8 mouse cellular contexts compared by ENCODE assay signal in the genomic region with DNA sequence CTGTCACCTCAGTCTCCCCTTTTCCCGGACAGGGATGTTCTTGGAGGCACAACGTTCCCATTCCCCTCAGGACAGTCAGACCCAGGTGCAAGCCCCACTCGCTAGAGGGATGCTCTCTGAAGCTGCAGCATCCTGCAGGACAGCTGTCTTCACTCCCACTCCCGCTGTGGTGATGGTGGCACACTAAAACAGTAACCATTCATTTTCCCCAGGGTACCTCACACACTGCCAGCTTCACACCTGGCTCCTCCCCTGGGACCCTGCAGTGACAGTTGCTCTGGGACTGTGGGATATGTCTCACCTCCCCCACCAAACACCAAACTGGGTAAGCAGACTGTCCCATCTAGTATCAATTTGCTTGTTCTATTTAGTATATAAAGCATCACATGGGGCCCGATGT. TPM values are rescaled to one million over a fixed set of nuclear protein-coding genes. Genes with fewer than 3 reads are reported as not detected.
DNase-seq lines count a peak whose midpoint lies in the region; ATAC-seq and TF ChIP-seq lines count a peak whose summit lies in the region.

No protein-coding gene starts in this region.

- no peaks in the 10 kb centered on the region for H3K27me3 ChIP-seq in kidney, postnatal 0 days (ENCODE audit: insufficient read depth, low read length)
- no peaks in the 10 kb centered on the region for H3K27me3 ChIP-seq in hindbrain, embryonic 14.5 days (ENCODE audit: control insufficient read depth, insufficient read depth, low read length)
- H3K27me3 ChIP-seq in midbrain, postnatal 0 days (ENCODE audit: insufficient read depth, low read length): no peaks in the 10 kb centered on the region

- peak overlapping the region; percentile 72 for H3K4me2 ChIP-seq in kidney, postnatal 0 days (ENCODE audit: low read length)
- peak overlapping the region; percentile 83 for H3K4me2 ChIP-seq in hindbrain, embryonic 14.5 days (replicated peaks)
- H3K4me2 ChIP-seq in midbrain, postnatal 0 days (ENCODE audit: low read depth, low read length, poor library complexity, severe bottlenecking): peak overlapping the region; percentile 94

- H3K36me3 ChIP-seq in kidney, postnatal 0 days (ENCODE audit: insufficient read depth, low read length): peaks cover 32% of the 10 kb centered on the region
- peaks cover 28% of the 10 kb centered on the region for H3K36me3 ChIP-seq in hindbrain, embryonic 14.5 days (replicated peaks; ENCODE audit: control insufficient read depth, insufficient read depth)
- peaks cover 19% of the 10 kb centered on the region for H3K36me3 ChIP-seq in midbrain, postnatal 0 days (ENCODE audit: insufficient read depth, low read length)

- WGBS in kidney, postnatal 0 days: 16% methylated on average over 5 of the region's 5 CpGs
- 25% methylated on average over 5 of the region's 5 CpGs for WGBS in hindbrain, embryonic 14.5 days
- WGBS in midbrain, postnatal 0 days: 19% methylated on average over 5 of the region's 5 CpGs

- 0 out of 2 replicates have a peak overlapping the region, but pooled peaks have one; percentile 28 for H3K27ac ChIP-seq in kidney, postnatal 0 days
- H3K27ac ChIP-seq in hindbrain, embryonic 14.5 days: no peak overlapping the region
- no peak overlapping the region for H3K27ac ChIP-seq in midbrain, postnatal 0 days (ENCODE audit: low read depth, low read length)

- peak overlapping the region; percentile 50 for H3K4me3 ChIP-seq in kidney, postnatal 0 days (replicated peaks; ENCODE audit: low read depth, low read length)
- H3K4me3 ChIP-seq in hindbrain, embryonic 14.5 days (replicated peaks; ENCODE audit: low read length): peak overlapping the region; percentile 43
- H3K4me3 ChIP-seq in midbrain, postnatal 0 days (ENCODE audit: low read depth, low read length): peak overlapping the region; percentile 50; the same call in 1 of the 2 replicates

- H3K9ac ChIP-seq in kidney, postnatal 0 days (ENCODE audit: low read depth, low read length): peak overlapping the region; percentile 49; the same call in 1 of the 2 replicates
- H3K9ac ChIP-seq in hindbrain, embryonic 14.5 days: peak overlapping the region; percentile 52; the same call in 1 of the 2 replicates
- no peak overlapping the region for H3K9ac ChIP-seq in midbrain, postnatal 0 days (replicated peaks; ENCODE audit: low read length, poor library complexity, severe bottlenecking)

- no peaks in the 10 kb centered on the region for H3K9me3 ChIP-seq in kidney, postnatal 0 days (replicated peaks; ENCODE audit: low read length)
- no peaks in the 10 kb centered on the region for H3K9me3 ChIP-seq in hindbrain, embryonic 14.5 days (ENCODE audit: control insufficient read depth, low read length)
- no peaks in the 10 kb centered on the region for H3K9me3 ChIP-seq in midbrain, postnatal 0 days (ENCODE audit: low read length)

- H3K4me1 ChIP-seq in kidney, postnatal 0 days (replicated peaks; ENCODE audit: insufficient read depth, low read length): no peaks in the 10 kb centered on the region; the same call in 1 of the 2 replicates
- H3K4me1 ChIP-seq in hindbrain, embryonic 14.5 days (replicated peaks; ENCODE audit: control insufficient read depth, insufficient read depth, low read length): peaks cover 10% of the 10 kb centered on the region
- H3K4me1 ChIP-seq in midbrain, postnatal 0 days (ENCODE audit: insufficient read depth, low read length): 0 out of 2 replicates have a peak, but pooled peaks cover 10% of the 10 kb centered on the region

- ATAC-seq in kidney, postnatal 0 days (replicated peaks; ENCODE audit: low FRiP score, low read depth): no peak
- ATAC-seq in hindbrain, embryonic 14.5 days (ENCODE audit: low FRiP score): no peak
- no peak for ATAC-seq in midbrain, postnatal 0 days (ENCODE audit: low FRiP score)

- TF ChIP-seq CTCF in kidney, postnatal 0 days (IDR thresholded peaks at IDR 0.05; ENCODE audit: low read depth): no peak
- TF ChIP-seq CTCF in midbrain, postnatal 0 days (IDR thresholded peaks at IDR 0.05): no peak

- no peak for DNase-seq in kidney, postnatal 0 days (ENCODE audit: low spot score)
- no peak for DNase-seq in kidney, postnatal 14 days
- DNase-seq in embryo, embryonic 10.5 days (ENCODE audit: low spot score): peak; percentile 24
- no peak for DNase-seq in hindbrain, embryonic 14.5 days (ENCODE audit: low spot score)
- no peak for DNase-seq in midbrain, postnatal 0 days (ENCODE audit: low spot score)
- no peak for DNase-seq in right cerebral cortex, adult 18-20 months
- DNase-seq in adrenal gland, adult 18-20 months (ENCODE audit: low spot score in 2 of 2): no peak
- DNase-seq in kidney, adult 9 months: no peak

RNA-seq across cellular contexts. Expression of gene Pold1, which starts 0.9 kb away (rescaled TPM):
- polyA plus RNA-seq in kidney, postnatal 0 days (2015; fragmentation: Nextera tagmentation; extraction: Ambion mirVana): 38.0 and 45.9 TPM in 2 replicates
- 14.0 and 17.9 TPM in 2 replicates for polyA plus RNA-seq in hindbrain, embryonic 14.5 days (2014; fragmentation: Nextera tagmentation; extraction: Ambion mirVana)
- total RNA-seq in midbrain, postnatal 0 days (2014; rRNA removed): 12.9 and 17.5 TPM in 2 replicates
- polyA plus RNA-seq in midbrain, postnatal 0 days (2015; fragmentation: Nextera tagmentation; extraction: Ambion mirVana): 8.8 and 9.6 TPM in 2 replicates
- 1 to 10 TPM; 8.3 to 9.4 TPM for total RNA-seq in adrenal gland, adult 18-20 months (2021)

RNA-seq across cellular contexts. Expression of gene Nr1h2, which starts 6.0 kb away (rescaled TPM):
- polyA plus RNA-seq in kidney, postnatal 0 days (2015; fragmentation: Nextera tagmentation; extraction: Ambion mirVana): 80.6 and 83.0 TPM in 2 replicates
- polyA plus RNA-seq in hindbrain, embryonic 14.5 days (2014; fragmentation: Nextera tagmentation; extraction: Ambion mirVana): 50.7 and 53.6 TPM in 2 replicates
- total RNA-seq in midbrain, postnatal 0 days (2014; rRNA removed): 46.8 and 47.7 TPM in 2 replicates
- polyA plus RNA-seq in midbrain, postnatal 0 days (2015; fragmentation: Nextera tagmentation; extraction: Ambion mirVana): 41.2 and 48.0 TPM in 2 replicates
- total RNA-seq in adrenal gland, adult 18-20 months (2021): 100 to 1,000 TPM; 108 to 128 TPM

RNA-seq across cellular contexts. Expression of gene Spib, which starts 15.9 kb away (rescaled TPM):
- 0.04 and 0.14 TPM in 2 replicates for polyA plus RNA-seq in kidney, postnatal 0 days (2015; fragmentation: Nextera tagmentation; extraction: Ambion mirVana)
- polyA plus RNA-seq in hindbrain, embryonic 14.5 days (2014; fragmentation: Nextera tagmentation; extraction: Ambion mirVana): 0.09 TPM in 1 of 2 replicates, not detected in the other
- 0.19 TPM in 1 of 2 replicates, not detected in the other for total RNA-seq in midbrain, postnatal 0 days (2014; rRNA removed)
- 0.14 TPM in 1 of 2 replicates, not detected in the other for polyA plus RNA-seq in midbrain, postnatal 0 days (2015; fragmentation: Nextera tagmentation; extraction: Ambion mirVana)
- total RNA-seq in adrenal gland, adult 18-20 months (2021): under 1 TPM; 0.19 to 0.43 TPM

RNA-seq across cellular contexts. Expression of gene Mybpc2, which starts 23.3 kb away (rescaled TPM):
- polyA plus RNA-seq in kidney, postnatal 0 days (2015; fragmentation: Nextera tagmentation; extraction: Ambion mirVana): 0.08 and 0.11 TPM in 2 replicates
- 0.05 and 0.09 TPM in 2 replicates for polyA plus RNA-seq in hindbrain, embryonic 14.5 days (2014; fragmentation: Nextera tagmentation; extraction: Ambion mirVana)
- 0.27 and 0.38 TPM in 2 replicates for total RNA-seq in midbrain, postnatal 0 days (2014; rRNA removed)
- 0.28 and 0.34 TPM in 2 replicates for polyA plus RNA-seq in midbrain, postnatal 0 days (2015; fragmentation: Nextera tagmentation; extraction: Ambion mirVana)
- total RNA-seq in adrenal gland, adult 18-20 months (2021): under 1 TPM in 1 of 2 experiments, not detected in 1; 0.93 TPM

RNA-seq across cellular contexts. Expression of gene Napsa, which starts 24.5 kb away (rescaled TPM):
- 376 and 408 TPM in 2 replicates for polyA plus RNA-seq in kidney, postnatal 0 days (2015; fragmentation: Nextera tagmentation; extraction: Ambion mirVana)
- 0.81 and 1.0 TPM in 2 replicates for polyA plus RNA-seq in hindbrain, embryonic 14.5 days (2014; fragmentation: Nextera tagmentation; extraction: Ambion mirVana)
- total RNA-seq in midbrain, postnatal 0 days (2014; rRNA removed): not detected in 2 replicates
- polyA plus RNA-seq in midbrain, postnatal 0 days (2015; fragmentation: Nextera tagmentation; extraction: Ambion mirVana): 0.79 and 0.82 TPM in 2 replicates
- total RNA-seq in adrenal gland, adult 18-20 months (2021): 1 to 10 TPM; 1.3 to 1.6 TPM
